Mouse (Mus musculus) cerebellum, adult 11 months (tissue): ENCODE results near the gene Slc1a5.

Experiments
- DNase-seq: peaks from one replicate; pipeline ENCODE4 v3.0.0; 2022

The Slc1a5 gene

DNA sequence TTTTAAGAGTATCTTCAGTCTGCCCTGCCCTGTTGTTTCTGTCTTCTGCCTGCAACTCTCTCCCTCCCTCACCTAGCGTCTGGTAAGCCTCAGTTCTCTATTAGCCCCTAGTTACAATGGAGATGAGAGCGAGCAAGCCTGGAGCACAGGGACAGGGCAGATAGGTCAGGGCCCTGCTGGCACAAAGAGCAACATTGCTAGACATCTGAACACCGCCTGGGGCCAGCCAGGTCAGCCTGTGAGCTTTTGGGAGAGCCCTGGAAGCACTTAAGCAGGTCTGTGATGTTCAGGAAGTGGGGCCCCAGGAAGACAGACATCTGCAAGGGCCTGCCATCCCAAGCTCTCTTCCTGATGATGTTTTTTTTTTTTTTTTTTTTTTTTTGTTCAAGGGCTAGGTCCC lies 40.0 kb downstream of the Slc1a5 start:
- no peak for DNase-seq

DNA sequence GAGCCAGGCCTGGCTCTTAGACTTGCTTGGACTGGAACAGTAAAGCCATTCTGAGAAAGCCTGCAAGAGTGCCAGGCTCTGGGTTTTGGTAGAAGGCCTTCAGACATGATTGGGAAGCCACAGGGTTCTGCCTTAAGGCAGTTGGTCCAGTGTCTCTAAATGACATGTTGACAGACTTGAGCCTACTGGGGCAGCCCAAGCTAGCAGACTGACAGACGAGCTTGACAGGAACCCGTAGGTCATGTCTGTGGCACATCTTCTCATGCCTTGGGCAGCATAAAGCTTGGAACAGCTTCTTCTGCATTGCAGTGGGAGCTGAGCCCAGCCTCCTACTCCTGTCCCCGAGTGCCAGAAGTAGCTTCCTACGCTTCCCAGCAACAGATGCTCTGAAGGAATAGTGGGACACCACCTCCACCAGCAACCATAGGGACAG lies 40.5 kb downstream of the Slc1a5 start:
- DNase-seq: no peak

DNA sequence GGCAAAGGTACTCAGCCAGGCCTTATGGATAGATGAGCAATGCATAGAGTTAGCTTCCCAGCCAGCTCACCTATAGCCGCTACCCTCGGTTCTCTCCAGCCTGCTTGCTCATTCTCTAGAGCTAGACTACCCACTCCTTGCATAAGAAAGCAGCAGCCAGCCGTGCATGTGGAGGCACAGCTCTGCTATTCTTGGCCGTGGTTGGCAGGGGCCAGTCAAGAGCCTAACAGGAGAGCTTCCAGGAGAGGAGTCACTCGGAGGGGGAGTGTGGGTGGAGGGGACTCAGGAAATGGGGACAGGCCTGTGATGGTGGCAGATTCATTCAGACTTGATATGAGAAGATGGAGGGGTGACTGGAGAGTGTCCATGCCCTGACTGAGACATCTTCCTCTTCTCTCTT lies 42.6 kb downstream of the Slc1a5 start:
- no peak for DNase-seq

DNA sequence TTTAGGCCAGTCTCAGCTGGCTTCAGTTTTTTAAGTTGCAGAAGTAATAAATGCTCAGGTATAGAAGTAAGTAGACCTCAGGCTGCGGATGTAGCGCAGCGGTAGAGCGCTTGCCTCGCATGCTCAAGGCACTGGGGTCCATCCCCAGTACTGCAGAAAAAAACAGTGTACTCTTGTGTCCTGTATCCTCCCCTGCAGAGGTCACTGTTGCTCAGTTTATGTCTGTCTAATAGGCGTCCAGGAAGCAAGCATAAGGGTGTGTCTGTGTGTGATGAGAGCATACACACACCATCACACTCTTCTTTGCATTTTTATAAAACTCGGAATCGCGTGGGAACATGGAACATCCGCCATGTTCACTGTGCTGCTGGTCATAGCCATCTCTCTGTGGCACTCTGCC lies 44.6 kb downstream of the Slc1a5 start:
- DNase-seq: no peak

DNA sequence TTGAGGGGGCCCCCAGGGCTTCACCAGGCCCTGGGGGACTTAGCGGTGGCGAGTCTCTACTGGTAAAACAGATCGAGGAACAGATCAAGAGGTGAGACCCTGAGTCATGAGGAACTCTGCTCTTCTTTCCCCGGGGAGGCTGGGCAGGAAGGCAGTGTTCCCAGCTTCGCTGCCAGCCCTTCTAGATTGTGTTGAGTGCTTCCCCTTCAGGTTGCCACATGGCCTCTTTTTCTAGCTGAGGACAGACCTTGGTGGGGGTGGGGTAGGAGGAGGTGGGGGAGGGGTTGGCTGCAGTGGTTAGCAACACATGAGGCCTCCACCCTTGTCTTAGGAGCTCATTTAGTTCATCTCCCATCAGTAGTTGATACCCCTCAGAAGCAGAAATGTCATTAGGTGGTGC lies 45.4 kb downstream of the Slc1a5 start:
- no peak for DNase-seq

DNA sequence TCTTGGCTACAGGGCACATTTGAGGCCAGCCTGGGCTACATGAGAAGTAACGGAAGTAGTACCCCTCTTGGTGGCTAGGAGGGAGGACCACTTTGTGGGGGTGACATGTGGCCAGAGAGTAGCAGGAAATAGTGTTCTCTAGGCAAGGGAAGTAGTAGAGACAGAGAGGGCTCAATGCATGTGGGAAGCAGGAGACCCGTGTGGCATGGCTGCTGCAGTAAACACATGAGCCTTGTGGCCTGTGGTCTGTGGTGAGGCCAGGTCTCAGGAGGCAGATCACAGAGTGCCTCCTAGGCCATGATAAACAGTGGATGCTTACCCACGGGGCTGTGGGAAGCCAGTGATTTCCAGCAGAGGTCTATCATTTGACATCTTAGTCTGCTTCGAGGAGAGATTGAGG lies 46.1 kb downstream of the Slc1a5 start:
- no peak for DNase-seq

DNA sequence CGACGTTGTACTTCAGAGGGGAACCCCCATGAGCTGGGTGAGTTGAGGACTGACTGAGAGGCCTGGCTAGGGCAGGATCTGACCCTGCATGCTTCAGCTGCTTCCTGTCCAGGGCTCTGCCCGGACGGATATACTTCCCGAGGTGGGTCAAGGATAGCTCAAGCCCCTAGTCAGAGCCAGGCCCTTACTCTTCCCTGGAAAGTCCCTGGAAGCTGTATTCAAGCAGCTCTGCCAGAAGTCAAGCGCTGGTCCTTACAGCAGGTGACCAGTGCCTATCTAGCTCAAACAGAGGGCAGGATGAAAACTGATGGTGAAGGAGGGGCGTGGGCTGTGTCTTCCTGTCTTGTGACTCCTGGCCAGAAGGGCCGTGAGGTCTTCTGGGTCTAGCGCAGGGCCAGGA lies 49.3 kb downstream of the Slc1a5 start:
- no peak for DNase-seq

DNA sequence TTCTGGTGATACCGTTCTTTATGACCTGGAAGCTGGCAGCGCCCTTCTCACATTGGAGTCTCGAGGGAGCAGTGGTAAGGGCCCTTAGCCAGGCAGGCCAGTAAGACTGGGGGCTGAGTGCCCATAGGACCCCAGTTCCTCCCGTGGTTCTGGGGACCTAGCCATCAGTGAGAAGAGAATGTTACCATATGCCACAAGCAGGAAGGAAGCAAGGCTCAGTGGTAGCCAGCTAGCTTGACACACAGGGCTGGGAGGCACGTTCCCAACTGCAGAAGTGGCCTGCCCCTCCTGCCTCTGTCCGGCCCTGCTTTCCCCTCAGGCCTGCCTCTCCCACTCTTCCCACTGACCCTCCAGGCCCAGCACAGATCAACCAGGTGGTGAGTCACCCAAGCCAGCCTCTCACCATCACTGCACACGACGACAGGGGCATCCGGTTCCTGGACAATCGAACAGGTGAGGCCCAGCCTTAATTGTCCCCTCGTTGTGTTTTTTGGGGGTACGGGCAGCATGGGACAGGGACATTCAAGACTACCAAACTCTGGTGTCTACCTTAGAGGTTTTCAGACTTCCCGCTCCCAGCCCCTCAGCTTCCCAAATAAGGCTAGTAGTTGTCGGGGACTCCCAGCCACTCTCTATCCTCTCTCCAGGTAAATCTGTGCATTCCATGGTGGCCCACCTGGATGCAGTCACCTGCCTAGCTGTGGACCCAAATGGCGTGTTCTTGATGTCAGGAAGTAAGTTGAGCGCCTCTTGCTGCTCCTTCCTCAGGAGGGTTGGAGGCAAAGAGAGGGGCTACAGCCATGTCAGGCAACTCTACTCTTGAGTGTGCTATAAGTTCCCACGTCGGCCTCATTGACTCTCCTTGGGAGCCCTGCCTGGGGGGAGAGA lies 57.0 kb downstream of the Slc1a5 start:
- DNase-seq: no peak

DNA sequence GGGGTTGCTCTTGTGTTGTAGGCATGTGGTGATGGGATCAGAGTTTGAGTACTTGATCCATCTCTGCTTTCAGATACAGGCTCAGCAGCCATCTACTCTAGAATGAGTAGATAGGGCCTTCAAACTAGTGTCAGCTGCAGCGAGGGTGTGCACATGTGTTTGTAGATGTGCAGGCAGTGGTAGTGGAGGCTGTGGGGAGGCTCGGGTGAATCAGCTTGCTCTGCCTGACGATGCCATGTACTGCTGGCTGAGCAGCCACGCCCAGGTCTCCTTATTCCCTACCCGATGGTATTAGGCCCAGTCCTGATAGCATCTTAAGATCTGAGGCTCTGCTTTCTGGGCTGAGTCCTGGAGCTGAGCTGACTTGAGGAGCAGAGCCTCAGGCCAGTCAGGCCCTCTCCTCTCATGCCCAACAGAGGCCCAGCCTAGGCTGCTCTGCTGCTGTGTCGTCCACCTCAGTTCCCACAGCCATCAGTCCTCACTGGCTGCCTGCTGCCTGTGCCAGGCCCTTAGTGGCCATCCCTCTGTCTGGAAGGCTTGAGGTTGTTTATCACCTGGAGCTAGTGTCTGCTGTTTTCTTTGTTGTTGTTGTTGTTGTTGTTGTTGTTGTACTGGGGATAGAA lies 57.8 kb downstream of the Slc1a5 start:
- DNase-seq: no peak

DNA sequence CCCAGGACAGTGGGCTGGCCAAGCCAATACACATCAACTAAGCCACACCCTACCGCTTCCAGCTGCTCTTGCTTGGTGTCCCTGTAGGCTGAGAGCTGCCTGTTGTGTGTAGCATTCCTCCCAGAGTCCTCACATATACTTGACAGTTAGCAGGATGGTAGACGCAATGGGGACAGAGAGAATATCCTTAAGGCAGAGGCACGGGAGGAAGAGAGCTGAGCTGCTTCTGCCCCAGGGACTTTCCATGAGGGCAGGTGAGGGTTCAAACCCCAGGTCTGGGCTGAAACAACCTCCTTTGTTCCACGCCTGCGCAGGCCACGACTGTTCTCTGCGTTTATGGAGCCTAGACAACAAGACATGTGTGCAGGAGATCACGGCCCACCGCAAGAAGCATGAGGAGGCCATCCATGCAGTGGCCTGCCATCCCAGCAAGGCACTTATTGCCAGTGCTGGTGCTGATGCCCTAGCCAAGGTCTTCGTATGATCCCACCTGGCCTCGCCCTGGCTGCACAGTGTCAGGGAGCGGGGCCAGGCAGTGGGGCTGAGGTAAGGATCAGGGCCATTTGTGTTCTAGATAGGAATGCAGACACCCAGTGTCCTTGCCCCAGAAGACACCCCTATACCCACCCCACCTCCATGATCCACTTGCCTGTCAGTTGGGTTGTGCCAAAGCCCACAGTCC lies 58.4 kb downstream of the Slc1a5 start:
- no peak for DNase-seq

DNA sequence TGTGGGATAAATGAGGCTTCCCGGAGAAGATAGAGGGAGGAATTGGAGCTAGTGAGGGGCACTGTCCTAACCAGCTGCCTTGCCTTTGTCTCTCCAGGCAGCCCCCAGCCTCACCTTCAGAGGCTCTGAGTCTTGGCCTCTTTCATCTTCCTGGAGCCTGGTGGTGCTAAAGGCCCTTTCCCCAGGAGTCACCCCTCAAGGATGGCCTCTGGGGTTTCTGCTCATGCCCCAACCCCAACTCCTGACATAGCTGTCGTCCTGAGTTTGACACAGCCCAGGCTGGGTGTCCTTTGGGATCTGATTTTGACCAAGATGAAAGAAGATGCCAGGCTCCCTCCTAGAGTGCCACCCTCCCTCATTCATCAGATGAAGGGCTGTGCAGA lies 59.0 kb downstream of the Slc1a5 start:
- DNase-seq: no peak

DNA sequence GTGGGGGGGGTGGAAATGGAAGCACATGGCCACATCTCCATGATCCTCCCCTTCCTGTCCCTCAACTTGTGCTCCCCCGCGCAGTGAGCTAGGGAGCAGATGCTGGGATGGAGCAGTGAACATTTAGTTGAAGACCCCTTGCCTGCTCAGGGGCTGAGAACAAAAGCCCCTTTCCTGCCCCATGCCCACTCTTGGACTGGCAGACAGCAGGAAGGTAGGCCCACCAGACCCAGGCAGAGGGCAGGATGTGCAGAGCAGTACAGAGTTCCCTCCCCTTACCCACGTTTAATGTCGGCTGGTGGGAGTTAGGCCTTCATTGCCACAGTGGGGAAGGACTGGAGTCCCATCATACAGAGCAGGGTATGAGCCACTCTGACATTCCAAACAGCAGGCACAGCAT lies 59.9 kb downstream of the Slc1a5 start:
- DNase-seq: no peak

DNA sequence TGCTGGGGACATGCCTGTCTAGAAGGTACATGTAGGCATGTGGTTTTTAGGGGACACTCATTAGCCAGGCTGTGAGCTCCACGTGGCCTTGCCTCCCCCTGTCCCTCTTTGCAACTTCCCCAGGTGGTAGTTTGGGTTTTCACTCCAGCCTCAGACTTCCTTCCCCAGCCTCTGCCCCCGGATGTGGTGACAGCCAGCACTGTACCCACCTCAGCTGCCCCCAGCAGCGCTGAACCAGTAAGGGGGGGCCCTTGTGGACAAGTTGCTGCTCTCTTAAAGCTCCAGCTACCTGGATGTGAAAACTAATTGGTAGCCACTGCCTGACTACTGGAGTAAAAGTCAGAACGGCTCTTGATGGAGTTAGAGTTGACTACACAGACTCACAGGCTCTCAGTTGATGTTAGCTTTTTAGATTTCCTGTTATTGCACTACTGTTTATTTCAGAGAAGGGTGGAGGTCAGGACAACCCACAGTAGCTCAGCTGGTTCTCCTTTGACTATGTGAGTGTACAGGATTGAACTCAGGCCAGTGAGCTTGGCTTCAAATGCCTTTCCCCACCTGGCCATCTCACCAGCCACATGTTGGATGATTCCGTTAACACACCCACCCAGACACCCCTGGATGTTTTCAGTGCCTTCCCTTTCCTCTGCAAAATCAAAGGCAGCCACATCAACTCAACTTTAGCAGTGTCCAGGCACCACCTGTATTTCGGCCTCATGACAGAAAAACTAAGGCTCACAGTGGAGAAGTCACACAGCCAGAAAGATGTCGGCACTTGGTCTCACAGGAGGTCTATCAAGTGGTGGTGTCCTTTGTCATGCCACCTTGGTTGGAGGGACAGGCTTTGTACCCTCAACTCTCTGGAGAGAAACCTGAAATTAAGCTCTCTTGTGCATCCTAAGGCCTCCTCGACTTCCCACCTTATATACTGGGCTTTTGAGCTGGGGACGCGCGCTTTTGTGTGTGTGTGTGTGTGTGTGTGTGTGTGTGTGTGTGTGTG lies 60.7 kb downstream of the Slc1a5 start:
- DNase-seq: no peak

DNA sequence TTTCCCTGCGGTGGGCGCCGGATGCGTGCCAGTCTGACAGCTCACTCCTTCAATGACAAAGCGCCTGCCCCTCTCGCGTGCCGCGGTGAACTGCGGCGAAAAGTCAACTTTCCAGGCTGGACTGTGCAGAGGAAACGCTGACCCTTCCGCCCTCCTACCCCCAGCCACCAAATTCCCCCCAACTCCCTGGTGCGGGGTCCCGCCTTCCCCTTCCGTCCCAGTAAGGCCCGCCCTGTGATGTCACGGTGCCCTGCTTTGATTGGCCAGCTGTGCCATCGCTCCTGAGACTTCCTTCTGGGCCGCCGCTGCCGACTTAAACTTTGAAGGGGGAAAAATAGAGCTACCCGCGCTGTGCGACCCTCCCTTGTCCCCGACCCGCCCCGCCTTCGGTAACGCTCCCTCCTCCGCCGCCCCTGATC lies 61.5 kb downstream of the Slc1a5 start, which contains the start of gene Prkd2:
Gene Prkd2 (plus strand): TSS at position 258 of the 419 bp plus-strand sequence.
- peak; percentile 80 for DNase-seq

DNA sequence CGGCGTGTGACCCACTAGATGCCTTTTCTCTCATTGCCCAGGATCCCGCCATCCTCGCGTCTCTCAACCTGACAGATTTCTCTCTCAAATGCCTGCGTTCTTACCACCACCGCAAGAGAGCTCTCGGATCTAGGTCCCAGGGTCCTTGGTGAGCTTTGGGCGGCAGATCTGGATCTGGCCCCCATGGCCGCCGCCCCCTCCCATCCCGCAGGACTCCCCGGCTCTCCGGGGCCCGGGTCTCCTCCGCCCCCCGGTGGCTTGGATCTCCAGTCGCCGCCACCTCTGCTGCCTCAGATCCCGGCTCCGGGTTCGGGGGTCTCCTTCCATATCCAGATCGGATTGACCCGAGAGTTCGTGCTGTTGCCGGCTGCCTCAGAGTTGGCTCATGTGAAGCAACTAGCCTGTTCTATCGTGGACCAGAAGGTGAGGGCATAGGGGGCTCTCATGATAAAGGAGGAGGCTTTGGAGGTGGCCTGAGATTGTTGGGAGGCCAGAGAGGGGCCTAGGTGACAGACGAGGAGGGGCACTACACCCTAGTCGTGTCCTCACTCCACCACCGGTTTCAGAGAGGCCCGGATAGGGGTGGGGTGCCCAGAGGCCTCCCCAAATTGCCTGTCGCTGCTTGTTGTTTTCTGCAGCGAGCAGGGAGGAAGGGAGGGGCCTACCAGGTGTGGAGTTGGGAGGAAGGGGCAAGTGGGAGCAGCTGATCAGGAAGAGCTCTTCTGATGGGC lies 62.5 kb downstream of the Slc1a5 start:
- DNase-seq: no peak

DNA sequence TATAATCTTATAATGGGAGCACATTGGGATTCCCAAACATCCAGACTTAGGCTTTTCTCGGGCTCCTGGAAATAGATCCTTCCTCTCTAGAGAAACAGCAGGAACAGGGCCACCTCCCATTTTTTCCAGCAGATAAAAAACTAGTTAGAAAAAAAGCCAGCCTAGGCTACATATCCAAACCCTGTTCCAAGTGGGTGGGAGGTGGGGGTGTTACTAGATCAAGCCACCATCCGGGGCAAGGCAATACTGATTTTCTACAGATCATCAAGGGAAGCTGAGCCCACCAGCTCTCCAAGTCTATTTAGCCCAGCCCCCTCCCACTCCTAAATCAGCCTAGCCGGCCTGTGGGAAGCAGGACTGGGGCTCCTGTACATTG lies 63.5 kb downstream of the Slc1a5 start:
- no peak for DNase-seq

DNA sequence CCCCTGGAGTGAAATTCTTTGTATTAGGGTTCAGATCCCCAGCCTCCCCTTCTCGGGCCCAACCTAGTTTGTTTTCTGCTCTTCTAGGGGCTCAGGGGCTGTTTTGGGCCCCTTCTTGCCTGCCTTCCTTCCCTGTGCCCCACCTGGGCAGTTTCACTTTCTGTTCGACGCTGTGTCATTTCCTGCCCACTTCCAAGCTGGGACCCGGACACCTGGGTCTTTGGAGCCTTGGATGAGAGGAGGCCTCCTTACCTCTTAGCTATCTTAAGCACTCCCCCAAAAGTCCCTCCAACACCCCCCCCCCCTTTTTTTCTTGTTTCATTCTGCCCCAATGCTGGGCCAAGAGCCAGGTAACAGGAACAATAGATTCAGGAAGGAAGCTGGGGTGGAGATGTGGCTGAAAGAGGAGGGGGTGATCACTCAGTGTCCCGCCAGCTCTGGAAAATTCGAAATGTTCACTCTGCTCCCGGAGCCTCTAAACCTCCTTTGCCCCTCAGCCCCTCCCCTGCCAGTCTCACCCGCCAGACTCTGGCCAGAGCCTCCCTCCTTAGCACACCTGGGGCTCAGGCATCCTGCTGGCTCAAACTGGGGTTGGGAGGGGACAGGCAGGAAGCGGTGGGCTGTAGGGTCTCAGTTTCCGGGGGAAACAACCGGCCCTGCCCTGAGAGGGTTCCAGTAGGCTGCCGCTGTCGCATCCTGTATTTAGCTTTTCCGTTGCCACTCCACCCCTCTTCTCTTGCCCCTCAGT lies 64.1 kb downstream of the Slc1a5 start:
- DNase-seq: no peak

DNA sequence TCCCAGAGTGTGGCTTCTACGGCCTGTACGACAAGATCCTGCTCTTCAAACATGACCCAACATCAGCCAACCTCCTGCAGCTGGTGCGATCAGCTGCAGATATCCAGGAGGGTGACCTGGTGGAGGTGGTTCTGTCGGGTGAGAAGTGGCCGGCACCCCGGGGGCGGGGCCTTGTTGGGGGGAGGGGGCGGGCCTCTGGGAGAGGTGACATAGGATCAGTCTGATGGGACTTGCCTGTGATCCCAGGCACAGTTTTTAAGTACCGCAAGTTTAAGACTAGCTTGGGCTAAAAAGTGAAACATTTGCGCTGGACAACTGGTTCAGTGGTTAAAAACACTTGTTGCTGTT lies 64.7 kb downstream of the Slc1a5 start:
- DNase-seq: no peak

DNA sequence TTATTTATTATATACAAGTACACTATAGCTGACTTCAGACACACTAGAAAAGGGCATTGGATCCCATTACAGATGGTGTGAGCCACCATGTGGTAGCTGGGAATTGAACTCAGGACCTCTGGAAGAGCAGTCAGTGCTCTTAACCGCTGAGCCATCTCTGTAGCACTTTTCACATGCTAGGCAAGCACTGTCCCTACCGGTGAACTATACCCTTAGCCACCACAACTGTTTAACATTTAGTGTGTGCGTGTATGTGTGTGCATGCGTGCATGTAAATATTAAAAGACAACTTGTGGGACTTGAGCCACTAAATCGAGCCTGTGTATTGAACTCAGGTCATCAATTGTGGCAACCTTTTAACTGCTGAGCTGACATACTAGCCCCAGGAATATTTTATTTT lies 65.6 kb downstream of the Slc1a5 start:
- DNase-seq: no peak

DNA sequence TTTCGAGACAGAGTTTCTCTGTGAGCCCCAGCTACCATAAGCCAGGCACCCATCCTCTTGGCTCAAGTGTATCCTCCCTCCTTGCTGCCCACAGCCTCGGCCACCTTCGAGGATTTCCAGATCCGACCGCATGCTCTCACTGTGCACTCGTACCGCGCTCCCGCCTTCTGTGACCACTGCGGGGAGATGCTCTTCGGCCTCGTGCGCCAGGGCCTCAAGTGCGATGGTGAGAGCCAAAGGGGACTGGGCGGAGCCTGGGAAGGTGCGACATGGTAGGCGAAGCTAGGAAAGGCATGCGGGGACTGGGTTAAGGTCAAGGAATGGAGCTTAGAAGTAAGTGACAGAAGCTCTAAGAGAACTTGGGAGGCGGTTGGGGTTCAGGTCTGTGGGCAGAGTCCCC lies 66.4 kb downstream of the Slc1a5 start:
- DNase-seq: no peak
